Mouse (Mus musculus) layer of hippocampus, adult 9-11 months (tissue): ENCODE results near the gene Smim15.

Source experiments
- DNase-seq: peaks from one replicate; pipeline ENCODE4 v3.0.0; 2022

Gene Smim15

GRCm38 (mm10) chr13:108044222-108044941, at the start of gene Smim15:
Gene Smim15 (plus strand): TSS chr13:108044446.
- DNase-seq = peak; percentile 88

- no peak for DNase-seq
Measured at GRCm38 (mm10) chr13:107995211-107995610, 49.0 kb upstream of the Smim15 start.

- no peak for DNase-seq
Measured at GRCm38 (mm10) chr13:107996301-107996700, 47.9 kb upstream of the Smim15 start.

- no peak for DNase-seq
Measured at GRCm38 (mm10) chr13:108007861-108008260, 36.4 kb upstream of the Smim15 start.

- DNase-seq = no peak
Measured at GRCm38 (mm10) chr13:108013110-108013509, 31.1 kb upstream of the Smim15 start.

DNA sequence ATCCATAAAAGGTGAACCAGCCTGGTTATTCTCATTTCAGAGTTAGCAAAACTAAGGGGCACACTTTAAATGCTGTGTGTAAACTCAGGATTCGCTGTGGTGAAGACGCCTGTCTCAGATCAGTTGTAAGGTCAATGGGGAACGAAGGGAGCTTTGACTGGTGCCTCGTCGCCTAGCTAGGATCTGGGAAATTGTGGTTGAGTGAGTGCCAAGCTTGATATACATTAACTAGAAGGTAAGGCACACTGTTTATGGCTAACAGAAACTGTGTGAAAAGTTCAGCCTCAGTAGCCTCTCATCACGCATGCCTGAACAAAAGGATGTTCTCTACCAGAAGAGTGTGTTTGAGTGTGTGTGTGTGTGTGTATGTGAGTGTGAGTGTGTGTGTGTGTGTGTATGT, 30.4 kb upstream of the Smim15 start:
- no peak for DNase-seq

- no peak for DNase-seq
Measured at GRCm38 (mm10) chr13:108015166-108015565, 29.1 kb upstream of the Smim15 start.

DNA sequence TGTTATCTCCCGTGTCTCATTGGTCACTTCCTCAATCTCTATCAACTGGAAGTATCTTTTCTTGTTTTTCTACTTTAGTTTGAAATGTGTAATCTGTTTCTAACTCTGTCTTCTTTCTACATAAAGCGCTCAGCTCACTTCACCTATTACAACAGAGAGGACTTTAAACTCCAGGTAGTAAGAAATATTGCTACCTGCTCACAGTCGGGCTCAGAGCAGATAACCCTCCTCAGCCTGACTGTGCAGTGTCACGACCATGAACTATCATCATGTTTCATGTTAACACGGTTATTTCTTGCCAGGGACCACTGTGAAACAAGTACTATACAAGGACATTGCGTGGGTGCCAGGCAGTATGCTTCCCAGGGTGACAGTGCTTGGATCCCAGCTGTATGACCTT, 26.9 kb upstream of the Smim15 start:
- no peak for DNase-seq

DNA sequence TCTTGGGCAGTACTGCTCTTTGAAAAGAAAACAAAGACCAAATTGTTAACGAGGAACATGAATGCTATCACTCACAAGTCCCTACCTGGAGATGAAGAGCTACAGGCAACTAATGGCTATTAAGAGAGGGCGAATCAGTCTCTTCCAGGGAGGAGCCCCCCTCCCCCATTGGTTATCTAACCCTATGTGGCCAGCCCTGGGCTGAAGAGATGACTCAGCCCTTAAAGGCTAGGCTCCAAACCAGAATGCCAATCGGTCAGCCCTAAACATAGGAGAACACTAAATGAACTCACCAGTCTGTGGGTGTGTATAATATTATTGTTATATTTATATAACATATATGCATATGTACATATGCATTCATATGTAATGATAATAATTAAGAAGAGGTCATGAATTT, 18.4 kb upstream of the Smim15 start:
- no peak for DNase-seq

DNA sequence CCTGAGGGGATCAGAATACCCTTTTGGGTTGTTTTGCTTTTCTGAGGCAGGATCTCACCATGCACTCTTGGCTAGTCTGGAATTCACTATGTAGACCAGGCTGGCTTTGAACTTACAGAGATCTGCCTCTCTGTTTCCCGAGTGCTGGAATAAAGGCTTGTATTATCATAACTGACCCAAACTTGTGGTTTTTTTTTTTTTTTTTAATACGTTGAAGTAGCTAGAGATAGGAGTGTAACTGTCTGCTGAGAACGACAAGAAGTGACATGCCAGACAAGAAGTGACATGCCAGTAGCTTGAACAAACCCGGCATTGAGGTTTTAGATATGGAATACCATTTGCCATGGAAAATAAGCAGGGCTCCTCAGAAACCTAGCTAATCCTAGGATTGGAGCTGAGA, 11.5 kb upstream of the Smim15 start:
- DNase-seq = no peak

DNA sequence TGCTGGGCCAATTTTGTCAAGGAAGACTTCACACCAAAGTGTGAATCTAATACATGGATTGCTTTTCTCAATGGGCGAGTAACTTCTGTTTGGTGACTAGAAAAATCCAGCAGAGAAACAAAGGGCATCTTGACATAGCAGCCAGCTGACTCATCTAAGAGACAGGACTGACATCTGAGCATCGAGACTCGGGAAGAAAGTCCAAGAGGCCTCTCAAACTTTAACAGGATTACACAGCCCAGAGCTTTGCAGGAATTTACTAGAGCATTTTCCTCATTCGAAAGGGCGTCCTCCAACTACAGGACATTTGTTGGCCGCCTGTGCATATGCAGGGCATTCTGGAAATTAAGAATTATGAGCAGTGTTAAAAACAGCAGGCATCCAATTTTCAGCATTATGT, 4.9 kb upstream of the Smim15 start:
- no peak for DNase-seq

DNA sequence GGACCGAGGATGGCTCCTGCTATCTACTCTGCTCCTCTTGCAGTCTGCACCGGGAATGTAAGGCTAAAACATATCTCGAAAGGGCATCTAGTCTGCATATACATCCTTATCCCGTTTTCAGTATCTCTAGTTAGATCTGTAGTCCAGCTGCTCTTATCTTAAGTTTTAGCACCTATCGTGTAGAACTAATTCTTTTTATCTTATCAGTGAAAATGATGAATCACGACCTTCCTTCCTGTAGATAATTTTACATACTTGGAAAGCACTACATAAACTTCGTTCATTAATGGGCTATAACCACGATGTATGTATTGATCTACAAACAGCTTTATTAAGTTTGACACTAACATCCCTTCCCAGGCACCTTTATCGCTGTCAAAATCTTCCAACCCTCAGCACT, 4.3 kb upstream of the Smim15 start:
- DNase-seq = no peak

- no peak for DNase-seq
Measured at GRCm38 (mm10) chr13:108040451-108040850, 3.8 kb upstream of the Smim15 start.

- DNase-seq = peak; percentile 77
Measured at GRCm38 (mm10) chr13:108041358-108041757, 2.9 kb upstream of the Smim15 start.

- peak; percentile 11 for DNase-seq
Measured at GRCm38 (mm10) chr13:108043431-108044221, 620 bp upstream of the Smim15 start.

DNA sequence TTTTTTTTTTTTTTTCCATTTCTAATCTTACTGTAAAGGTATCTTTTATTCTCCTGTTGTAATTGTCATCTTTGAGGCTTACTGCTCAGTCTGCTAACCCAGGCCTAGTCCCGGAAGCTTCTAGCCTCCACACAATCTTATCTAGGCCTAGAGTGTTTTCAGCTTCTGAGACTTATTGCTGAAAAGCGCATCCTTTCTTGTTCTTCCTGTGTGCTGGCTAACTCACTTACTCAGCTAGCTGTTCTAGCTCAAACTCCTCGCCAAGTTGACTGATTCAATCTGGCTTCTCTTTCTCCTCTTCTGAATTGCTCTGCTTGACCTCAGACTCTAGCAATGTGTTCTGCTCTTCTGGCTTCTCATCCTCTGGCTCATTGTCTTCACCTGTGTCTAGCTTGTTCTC, 1.4 kb downstream of the Smim15 start:
- no peak for DNase-seq

DNA sequence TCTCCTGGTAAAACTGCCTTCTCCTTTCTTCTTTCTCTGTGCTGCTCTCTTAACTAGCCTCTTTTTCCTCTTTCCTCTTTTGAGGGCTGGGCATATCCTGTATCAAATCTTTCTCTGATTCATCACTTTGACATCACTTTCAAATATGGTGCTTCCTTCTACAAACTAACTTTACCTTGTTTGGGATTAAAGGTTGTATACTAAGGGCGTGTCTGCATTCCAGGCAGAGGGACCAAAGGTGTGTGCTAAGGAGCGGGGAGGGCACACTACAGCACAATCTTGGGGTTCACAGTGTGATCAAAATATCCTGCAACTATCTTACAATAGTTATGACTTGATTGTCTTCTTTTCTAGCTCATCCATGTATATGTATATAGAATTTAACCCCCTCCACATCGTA, 1.8 kb downstream of the Smim15 start:
- no peak for DNase-seq

DNA sequence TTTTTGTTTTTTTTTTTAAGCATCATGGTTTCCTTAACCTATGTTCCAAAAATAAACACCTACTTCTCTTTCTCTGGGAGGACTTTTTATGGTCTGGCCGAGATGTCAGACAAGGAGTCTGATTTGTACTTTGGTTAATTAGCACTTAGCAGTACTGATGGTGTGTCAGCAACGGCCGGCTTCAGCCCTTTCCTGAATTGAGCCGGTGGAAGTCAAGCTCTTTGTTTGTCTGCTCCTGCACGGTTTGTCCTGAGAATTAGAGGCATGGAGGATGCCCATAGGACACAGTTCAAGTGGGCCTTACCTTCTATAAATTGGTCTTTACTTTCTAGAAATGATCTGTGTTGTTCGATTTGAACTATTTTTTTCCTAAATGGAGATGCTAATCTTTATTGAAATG, 2.6 kb downstream of the Smim15 start:
- DNase-seq = no peak

DNA sequence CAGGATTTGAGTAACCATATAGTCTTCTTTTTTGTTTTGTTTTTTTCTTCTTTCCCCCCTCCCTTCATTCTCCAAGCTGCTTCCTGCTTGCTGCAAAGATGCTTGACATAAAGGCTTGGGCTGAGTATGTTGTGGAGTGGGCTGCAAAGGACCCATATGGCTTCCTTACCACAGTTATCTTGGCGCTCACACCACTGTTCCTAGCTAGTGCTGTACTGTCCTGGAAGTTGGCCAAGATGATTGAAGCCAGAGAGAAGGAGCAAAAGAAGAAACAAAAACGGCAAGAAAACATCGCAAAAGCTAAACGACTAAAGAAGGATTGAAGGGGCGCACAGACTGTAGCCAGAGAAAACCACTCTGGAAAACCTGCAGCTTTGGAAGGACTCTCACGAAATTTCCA, 3.1 kb downstream of the Smim15 start:
- DNase-seq = peak; percentile 44

- DNase-seq = no peak
Measured at GRCm38 (mm10) chr13:108056896-108057295, 12.7 kb downstream of the Smim15 start.

DNA sequence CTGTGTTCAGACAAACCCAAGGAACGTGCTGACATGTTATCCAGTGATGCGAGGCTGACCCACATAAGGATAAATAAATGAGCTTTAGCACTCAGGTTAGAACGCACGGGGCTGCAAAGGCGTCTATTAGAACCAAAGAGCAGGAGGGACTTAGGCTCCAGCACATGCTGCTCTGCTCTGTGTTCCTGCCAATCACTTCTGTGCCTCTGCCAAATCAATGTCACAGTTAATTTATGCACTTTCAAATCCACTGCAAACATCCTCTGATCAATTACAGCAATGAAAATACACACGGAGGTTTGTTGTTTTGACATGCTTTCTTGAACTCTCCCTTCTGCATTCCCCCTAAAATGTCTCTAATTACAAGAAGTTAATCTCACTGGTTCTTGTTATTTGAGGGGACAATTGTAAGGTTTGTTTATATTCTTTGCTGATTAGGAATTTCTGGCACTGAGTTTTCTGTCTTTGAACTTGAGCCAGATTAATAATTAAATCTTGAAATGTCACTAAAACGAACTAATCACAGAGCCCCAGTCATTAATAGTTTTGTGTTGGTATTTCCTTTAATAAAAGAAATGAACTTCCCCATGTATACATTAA, 16.1 kb downstream of the Smim15 start:
- DNase-seq = peak; percentile 38

GRCm38 (mm10) chr13:108060936-108061578, 16.8 kb downstream of the Smim15 start:
- DNase-seq = no peak

- DNase-seq = no peak
Measured at GRCm38 (mm10) chr13:108062900-108063299, 18.7 kb downstream of the Smim15 start.
